Mouse (Mus musculus): ENCODE data around the gene Rex1bd. TPM values are rescaled to one million over a fixed set of nuclear protein-coding genes. Genes with fewer than 3 reads are reported as not detected.

The Rex1bd gene
- polyA plus RNA-seq, 1 experiment = 68.2 TPM

GRCm38 (mm10) chr8:70544200-70544687, 37.7 kb upstream of the Rex1bd start:
- Histone ChIP-seq H3K36me3 (ENCODE audit: control insufficient read depth) (peaks cover 52% of the 10 kb centered on the region), H3K9me3 (ENCODE audit: control insufficient read depth, low read length) (no peaks in the 10 kb centered on the region), H3K4me3 (replicated peaks) (no peak overlapping the region), H3K4me1 (ENCODE audit: control insufficient read depth) (peaks cover 80% of the 10 kb centered on the region), H3K27me3 (ENCODE audit: control insufficient read depth) (no peaks in the 10 kb centered on the region)
- no peak for TF ChIP-seq GATA1 (IDR thresholded peaks at IDR 0.05; ENCODE audit: low read length)
- TF ChIP-seq TAL1 (IDR thresholded peaks at IDR 0.05; ENCODE audit: low read length) = no peak

GRCm38 (mm10) chr8:70541081-70541480, 34.5 kb upstream of the Rex1bd start:
- Histone ChIP-seq H3K4me3 (replicated peaks) (peak overlapping the region; percentile 93), H3K4me1 (ENCODE audit: control insufficient read depth) (peaks cover 73% of the 10 kb centered on the region), H3K27me3 (ENCODE audit: control insufficient read depth) (no peaks in the 10 kb centered on the region), H3K36me3 (ENCODE audit: control insufficient read depth) (peaks cover 53% of the 10 kb centered on the region), H3K9me3 (ENCODE audit: control insufficient read depth, low read length) (no peaks in the 10 kb centered on the region)
- TF ChIP-seq TAL1 (IDR thresholded peaks at IDR 0.05; ENCODE audit: low read length) (no peak), GATA1 (IDR thresholded peaks at IDR 0.05; ENCODE audit: low read length) (no peak)

DNA sequence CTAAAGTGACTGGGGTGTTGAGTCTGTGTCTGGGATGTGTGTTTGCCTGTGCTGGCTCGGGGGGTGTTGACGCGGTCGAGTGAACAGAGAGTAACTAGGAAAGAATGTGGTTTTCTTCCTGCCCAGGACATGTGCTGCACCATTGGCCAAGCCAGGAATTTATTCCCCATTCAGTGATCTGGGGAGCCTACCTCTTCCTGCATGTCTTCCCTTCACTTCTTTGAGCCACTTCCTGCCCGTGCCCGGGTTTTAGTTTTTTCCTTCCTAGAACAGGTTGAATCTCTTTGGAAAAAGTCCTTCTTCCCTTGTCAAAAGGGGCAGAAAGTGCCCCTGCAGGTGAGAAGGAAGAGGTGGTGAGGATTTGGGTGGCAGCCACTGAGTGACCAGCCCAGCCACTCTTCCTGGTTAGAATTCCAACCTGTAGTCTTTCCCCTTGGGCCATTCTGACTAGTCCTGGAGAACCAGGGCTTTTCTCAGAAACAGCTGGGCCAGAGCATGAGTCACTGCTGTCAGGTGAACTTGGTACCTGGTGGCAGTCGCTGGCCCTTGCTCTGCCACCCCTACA, 34.0 kb upstream of the Rex1bd start:
- Histone ChIP-seq H3K4me1 (ENCODE audit: control insufficient read depth) (peaks cover 68% of the 10 kb centered on the region), H3K4me3 (replicated peaks) (peak overlapping the region; percentile 93), H3K36me3 (ENCODE audit: control insufficient read depth) (peaks cover 53% of the 10 kb centered on the region), H3K27me3 (ENCODE audit: control insufficient read depth) (no peaks in the 10 kb centered on the region), H3K9me3 (ENCODE audit: control insufficient read depth, low read length) (no peaks in the 10 kb centered on the region)
- TF ChIP-seq GATA1 (IDR thresholded peaks at IDR 0.05; ENCODE audit: low read length) (no peak), TAL1 (IDR thresholded peaks at IDR 0.05; ENCODE audit: low read length) (no peak)

GRCm38 (mm10) chr8:70540013-70540506, 33.5 kb upstream of the Rex1bd start:
- Histone ChIP-seq H3K4me1 (ENCODE audit: control insufficient read depth) (peaks cover 65% of the 10 kb centered on the region), H3K9me3 (ENCODE audit: control insufficient read depth, low read length) (no peaks in the 10 kb centered on the region), H3K36me3 (ENCODE audit: control insufficient read depth) (peaks cover 56% of the 10 kb centered on the region), H3K4me3 (replicated peaks) (peak overlapping the region; percentile 93), H3K27me3 (ENCODE audit: control insufficient read depth) (no peaks in the 10 kb centered on the region)
- TF ChIP-seq TAL1 (IDR thresholded peaks at IDR 0.05; ENCODE audit: low read length) = no peak
- no peak for TF ChIP-seq GATA1 (IDR thresholded peaks at IDR 0.05; ENCODE audit: low read length)

DNA sequence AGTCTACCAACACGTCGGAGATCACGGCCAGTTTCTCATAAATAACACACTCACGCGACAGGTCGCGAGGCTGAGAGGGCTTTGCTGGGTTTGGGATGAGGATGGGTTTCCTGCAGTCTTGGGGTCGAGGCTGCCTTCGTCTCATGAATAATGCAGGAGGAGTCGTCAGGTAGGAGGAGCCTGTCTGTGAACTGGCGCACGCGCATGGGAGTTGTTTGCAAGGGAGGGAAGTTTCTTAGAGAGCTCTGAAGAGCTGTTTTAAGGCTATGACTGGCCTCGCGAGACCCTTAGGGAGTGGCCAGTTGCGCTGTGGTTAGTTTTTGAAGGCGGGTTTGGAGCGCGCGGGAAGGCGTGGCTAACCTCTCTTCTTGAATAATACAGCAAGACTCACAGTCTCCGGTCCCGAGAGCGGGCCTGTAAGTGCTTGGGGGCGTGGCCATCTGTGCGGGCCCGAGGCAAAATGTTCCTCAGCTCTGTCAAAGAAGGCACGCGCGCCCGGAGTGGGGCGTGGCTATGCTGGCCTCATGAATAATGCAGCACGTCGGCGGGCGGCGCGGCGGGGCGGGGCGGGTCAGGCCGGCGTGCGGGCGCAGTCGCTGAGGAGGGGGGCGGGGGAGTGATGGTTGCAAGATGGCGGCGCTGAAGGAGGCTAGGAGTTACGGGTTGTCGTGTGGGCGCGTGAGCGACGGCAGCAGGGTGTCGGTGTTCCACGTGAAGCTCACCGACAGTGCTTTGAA, 32.7 kb upstream of the Rex1bd start, which contains the start of gene Ell:
Gene Ell (plus strand): TSS at position 381 of the 737 bp plus-strand sequence.
- peak within 1 kb of the TSS; percentile 93 for H3K4me3 ChIP-seq (replicated peaks)
- H3K9me3 ChIP-seq (ENCODE audit: control insufficient read depth, low read length) = no peaks in the 10 kb centered on the region
- peaks cover 56% of the 10 kb centered on the region for H3K36me3 ChIP-seq (ENCODE audit: control insufficient read depth)
- TF ChIP-seq TAL1 (IDR thresholded peaks at IDR 0.05; ENCODE audit: low read length) (no peak), GATA1 (IDR thresholded peaks at IDR 0.05; ENCODE audit: low read length) (no peak)
- no peaks in the 10 kb centered on the region for H3K27me3 ChIP-seq (ENCODE audit: control insufficient read depth)
- H3K4me1 ChIP-seq (ENCODE audit: control insufficient read depth) = peaks cover 64% of the 10 kb centered on the region

GRCm38 (mm10) chr8:70538633-70539076, 32.1 kb upstream of the Rex1bd start:
- TF ChIP-seq TAL1 (IDR thresholded peaks at IDR 0.05; ENCODE audit: low read length) (no peak), GATA1 (IDR thresholded peaks at IDR 0.05; ENCODE audit: low read length) (no peak)
- Histone ChIP-seq H3K36me3 (ENCODE audit: control insufficient read depth) (peaks cover 56% of the 10 kb centered on the region), H3K4me1 (ENCODE audit: control insufficient read depth) (peaks cover 59% of the 10 kb centered on the region)

GRCm38 (mm10) chr8:70538024-70538579, 31.6 kb upstream of the Rex1bd start:
- Histone ChIP-seq H3K9me3 (ENCODE audit: control insufficient read depth, low read length) (no peaks in the 10 kb centered on the region), H3K4me1 (ENCODE audit: control insufficient read depth) (peaks cover 55% of the 10 kb centered on the region), H3K4me3 (replicated peaks) (peak overlapping the region; percentile 93), H3K27me3 (ENCODE audit: control insufficient read depth) (no peaks in the 10 kb centered on the region), H3K36me3 (ENCODE audit: control insufficient read depth) (peaks cover 57% of the 10 kb centered on the region)
- TF ChIP-seq GATA1 (IDR thresholded peaks at IDR 0.05; ENCODE audit: low read length) (no peak), TAL1 (IDR thresholded peaks at IDR 0.05; ENCODE audit: low read length) (no peak)

More at GRCm38 (mm10) chr8:70538633-70539076, 32.1 kb upstream of the Rex1bd start:
- Histone ChIP-seq H3K4me3 (replicated peaks) (peak overlapping the region; percentile 93), H3K27me3 (ENCODE audit: control insufficient read depth) (no peaks in the 10 kb centered on the region), H3K9me3 (ENCODE audit: control insufficient read depth, low read length) (no peaks in the 10 kb centered on the region)

DNA sequence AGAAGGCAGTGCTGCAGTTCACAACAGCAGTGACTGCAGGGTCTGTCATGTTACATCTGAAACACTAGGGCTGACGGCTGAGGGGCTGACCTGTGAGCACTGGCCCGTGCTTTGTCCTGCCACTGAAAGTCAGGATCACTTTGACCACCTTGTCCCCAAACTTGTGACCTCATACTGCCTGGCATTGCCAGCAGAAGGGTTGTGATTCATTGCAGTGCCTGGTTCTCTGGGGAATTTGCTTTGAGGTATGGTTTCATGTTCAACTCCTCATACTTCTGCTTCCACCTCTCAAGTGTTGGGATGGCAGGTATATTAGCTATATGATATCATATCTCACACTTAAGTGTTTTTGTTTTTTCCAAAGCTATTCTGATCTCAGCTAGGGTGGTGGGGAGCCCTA, 29.1 kb upstream of the Rex1bd start:
- Histone ChIP-seq H3K4me3 (replicated peaks) (no peak overlapping the region), H3K4me1 (ENCODE audit: control insufficient read depth) (peaks cover 48% of the 10 kb centered on the region), H3K36me3 (ENCODE audit: control insufficient read depth) (peaks cover 71% of the 10 kb centered on the region), H3K9me3 (ENCODE audit: control insufficient read depth, low read length) (no peaks in the 10 kb centered on the region), H3K27me3 (ENCODE audit: control insufficient read depth) (no peaks in the 10 kb centered on the region)
- TF ChIP-seq GATA1 (IDR thresholded peaks at IDR 0.05; ENCODE audit: low read length) (no peak), TAL1 (IDR thresholded peaks at IDR 0.05; ENCODE audit: low read length) (no peak)

GRCm38 (mm10) chr8:70535221-70535620, 28.7 kb upstream of the Rex1bd start:
- H3K4me3 ChIP-seq (replicated peaks) = no peak overlapping the region
- TF ChIP-seq TAL1 (IDR thresholded peaks at IDR 0.05; ENCODE audit: low read length) (no peak), GATA1 (IDR thresholded peaks at IDR 0.05; ENCODE audit: low read length) (no peak)
- H3K9me3 ChIP-seq (ENCODE audit: control insufficient read depth, low read length) = no peaks in the 10 kb centered on the region
- H3K27me3 ChIP-seq (ENCODE audit: control insufficient read depth) = no peaks in the 10 kb centered on the region
- H3K36me3 ChIP-seq (ENCODE audit: control insufficient read depth) = peaks cover 76% of the 10 kb centered on the region
- H3K4me1 ChIP-seq (ENCODE audit: control insufficient read depth) = peaks cover 47% of the 10 kb centered on the region

Data from erythroblast, embryonic 14.5 days (primary cell).